Mouse (Mus musculus): ENCODE measurements around the gene B230118H07Rik. TPM values are rescaled to one million over a fixed set of nuclear protein-coding genes. Genes with fewer than 3 reads are reported as not detected.
A peak's percentile ranks its signal among the peaks of the same experiment; 100 is the strongest.

The B230118H07Rik gene
- 55.7 and 63.8 TPM in 2 replicates for polyA plus RNA-seq (2016; fragmentation: Nextera tagmentation; extraction: Ambion mirVana)

DNA sequence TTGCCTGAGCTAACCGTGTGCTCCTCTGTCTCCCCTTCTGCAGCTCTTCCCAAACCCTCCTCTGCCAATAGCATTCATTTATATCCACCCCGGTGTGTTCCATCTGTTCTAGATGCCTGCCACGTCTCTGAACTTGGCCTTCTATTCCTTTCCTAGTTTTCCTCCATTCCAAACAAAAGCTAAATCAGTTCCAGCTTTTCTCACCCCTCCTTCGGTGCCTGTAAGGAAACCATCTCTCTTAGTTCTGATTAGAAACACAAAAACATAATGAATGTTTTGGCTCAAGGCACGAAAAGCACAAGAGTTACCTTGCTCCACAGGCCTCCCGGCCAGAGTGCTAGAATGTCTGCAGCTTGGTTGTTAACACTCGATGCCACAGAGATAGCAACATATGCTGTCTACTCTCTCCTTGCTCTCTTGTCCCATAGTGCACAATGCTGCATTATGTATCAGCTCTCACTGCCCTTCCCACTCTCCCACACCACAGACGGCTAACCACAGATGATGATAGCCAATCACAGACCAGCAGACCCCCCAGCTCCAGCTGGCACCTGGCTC, at the start of gene B230118H07Rik, which contains the start of gene Rag1:
TSS of gene B230118H07Rik (minus strand) at position 419 of the 558 bp plus-strand sequence.
TSS of gene Rag1 (minus strand) at position 388 of the 558 bp plus-strand sequence.
- Histone ChIP-seq H3K4me1 (0 out of 2 replicates have a peak, but pooled peaks cover 3% of the 10 kb centered on the region), H3K4me2 (replicated peaks) (no peak within 1 kb of the TSS), H3K4me3 (no peak within 1 kb of the TSS), H3K36me3 (no peaks in the 10 kb centered on the region), H3K27me3 (replicated peaks) (no peaks in the 10 kb centered on the region), H3K9me3 (no peaks in the 10 kb centered on the region), H3K27ac (no peak within 1 kb of the TSS), H3K9ac (no peak within 1 kb of the TSS)
- 52% methylated on average over 8 of the region's 8 CpGs for WGBS
- ATAC-seq (ENCODE audit: low FRiP score, low read depth), result no peak

DNA sequence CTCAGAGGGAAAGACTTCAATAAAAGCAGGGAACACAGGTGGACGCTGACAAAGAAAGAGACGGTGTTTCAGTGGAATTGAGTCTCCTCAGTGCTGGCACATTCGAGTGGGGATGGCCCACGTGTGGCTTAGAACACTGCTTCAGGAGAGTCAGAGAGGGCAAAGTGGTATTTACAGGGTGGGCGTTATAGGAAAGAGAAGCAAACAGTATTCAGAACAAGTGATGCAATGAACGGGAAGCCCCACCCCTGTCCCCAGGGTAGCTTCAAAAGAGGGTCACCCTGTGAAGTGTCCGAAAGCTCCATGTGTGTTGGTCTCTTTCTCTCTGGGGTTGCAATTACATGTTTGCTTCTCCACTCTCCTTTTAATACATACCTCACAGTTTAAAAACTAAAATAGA, 46.3 kb upstream of the B230118H07Rik start:
- no peaks in the 10 kb centered on the region for H3K27me3 ChIP-seq (replicated peaks)
- H3K4me1 ChIP-seq, result no peaks in the 10 kb centered on the region
- H3K9me3 ChIP-seq, result no peaks in the 10 kb centered on the region
- ATAC-seq (ENCODE audit: low FRiP score, low read depth), result no peak
- no peak overlapping the region for H3K4me3 ChIP-seq
- no peak overlapping the region for H3K4me2 ChIP-seq (replicated peaks)
- no peak overlapping the region for H3K9ac ChIP-seq
- peaks cover 54% of the 10 kb centered on the region for H3K36me3 ChIP-seq
- WGBS, result 89% methylated on average over 7 of the region's 7 CpGs
- no peak overlapping the region for H3K27ac ChIP-seq

DNA sequence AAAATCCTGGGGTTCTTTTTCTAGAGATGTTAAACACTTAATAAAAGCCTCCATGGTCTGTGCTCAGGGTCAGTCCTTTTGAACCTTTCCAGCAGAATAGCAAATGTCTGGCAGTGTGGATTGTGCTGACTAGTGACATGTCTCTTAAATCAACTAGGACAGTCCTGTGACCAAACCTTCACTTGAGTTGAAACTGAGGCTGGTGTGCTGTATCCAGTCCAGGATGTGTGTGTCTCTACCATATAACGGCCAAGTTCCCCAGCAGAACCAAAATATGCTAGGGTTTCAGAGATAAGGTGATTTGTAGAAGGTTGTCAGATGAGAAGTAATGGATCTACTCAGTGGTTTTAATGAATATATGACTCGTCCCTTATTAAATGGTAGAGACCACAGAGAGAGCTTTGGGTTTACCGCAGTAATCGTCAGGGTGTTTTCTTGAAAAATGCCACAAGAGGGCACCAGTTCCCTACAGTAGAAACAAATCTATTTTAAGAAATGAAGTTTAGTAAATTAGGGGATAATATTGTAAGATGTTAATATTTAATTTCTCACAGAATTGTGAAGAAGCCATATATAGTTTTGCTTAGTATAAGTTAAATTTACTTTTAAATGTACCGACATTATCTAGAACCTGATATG, 44.4 kb upstream of the B230118H07Rik start:
- no peaks in the 10 kb centered on the region for H3K4me1 ChIP-seq
- no peaks in the 10 kb centered on the region for H3K27me3 ChIP-seq (replicated peaks)
- peaks cover 57% of the 10 kb centered on the region for H3K36me3 ChIP-seq
- H3K4me2 ChIP-seq (replicated peaks), result no peak overlapping the region
- ATAC-seq (ENCODE audit: low FRiP score, low read depth), result 0 out of 2 replicates have a peak, but pooled peaks have one; percentile 48
- H3K9me3 ChIP-seq, result no peaks in the 10 kb centered on the region
- H3K9ac ChIP-seq, result no peak overlapping the region
- no peak overlapping the region for H3K4me3 ChIP-seq
- no peak overlapping the region for H3K27ac ChIP-seq
- 67% methylated on average over 5 of the region's 5 CpGs for WGBS

DNA sequence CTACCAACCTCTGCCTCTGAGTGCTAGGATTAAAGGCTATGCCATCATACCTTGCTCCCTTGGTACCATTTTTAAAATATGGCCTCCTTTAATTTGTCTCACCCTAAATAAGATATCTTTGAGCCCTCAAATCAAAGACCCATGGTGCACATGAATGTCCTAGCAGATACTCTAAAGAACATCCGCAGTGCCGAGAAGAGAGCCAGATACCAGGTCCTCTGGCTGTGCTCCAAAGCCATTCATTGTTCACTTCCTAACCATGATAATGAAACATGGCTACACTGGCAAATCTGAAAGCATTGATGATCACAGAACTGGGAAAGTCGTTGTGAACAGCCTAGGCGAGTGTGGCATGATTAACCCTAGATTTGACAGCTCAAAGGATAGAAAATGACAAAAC, 43.7 kb upstream of the B230118H07Rik start:
- H3K4me1 ChIP-seq, result no peaks in the 10 kb centered on the region
- H3K27me3 ChIP-seq (replicated peaks), result no peaks in the 10 kb centered on the region
- no peak overlapping the region for H3K27ac ChIP-seq
- no peak overlapping the region for H3K9ac ChIP-seq
- no peaks in the 10 kb centered on the region for H3K9me3 ChIP-seq
- peaks cover 50% of the 10 kb centered on the region for H3K36me3 ChIP-seq
- no peak overlapping the region for H3K4me3 ChIP-seq
- ATAC-seq (ENCODE audit: low FRiP score, low read depth), result no peak
- WGBS, result 81% methylated on average over 4 of the region's 4 CpGs
- no peak overlapping the region for H3K4me2 ChIP-seq (replicated peaks)

DNA sequence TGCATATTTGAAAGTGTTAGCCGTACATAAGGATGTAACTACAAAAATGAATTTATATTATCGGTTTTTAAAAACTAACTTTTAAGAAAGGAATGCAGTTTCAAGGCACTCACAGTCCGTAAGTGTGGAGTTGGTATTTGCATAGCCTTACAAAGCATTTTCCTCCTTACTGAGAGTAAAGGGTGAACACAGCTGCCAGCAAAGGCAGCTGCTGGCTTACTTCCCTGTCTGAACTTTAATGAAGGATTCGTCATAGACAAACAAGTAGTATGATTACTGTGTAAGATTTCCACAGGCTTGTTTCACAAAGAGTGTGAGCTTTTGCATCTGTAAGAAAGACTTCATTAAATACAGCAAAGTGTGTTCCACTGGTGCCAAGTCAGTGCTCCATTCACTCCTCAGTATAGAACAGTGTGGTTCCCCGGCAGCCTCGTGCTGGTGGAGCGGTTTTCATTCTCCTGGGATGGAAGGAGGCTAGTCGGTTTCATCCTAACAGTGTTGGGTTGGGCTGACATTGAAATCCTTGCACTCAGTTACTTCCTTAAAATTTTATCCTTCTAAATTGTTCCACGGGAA, 41.0 kb upstream of the B230118H07Rik start:
- WGBS, result 93% methylated on average over 9 of the region's 9 CpGs
- Histone ChIP-seq H3K4me2 (replicated peaks) (no peak overlapping the region), H3K4me1 (no peaks in the 10 kb centered on the region), H3K36me3 (peaks cover 52% of the 10 kb centered on the region), H3K27ac (no peak overlapping the region), H3K9me3 (no peaks in the 10 kb centered on the region), H3K9ac (no peak overlapping the region), H3K4me3 (no peak overlapping the region), H3K27me3 (replicated peaks) (no peaks in the 10 kb centered on the region)
- no peak for ATAC-seq (ENCODE audit: low FRiP score, low read depth)

DNA sequence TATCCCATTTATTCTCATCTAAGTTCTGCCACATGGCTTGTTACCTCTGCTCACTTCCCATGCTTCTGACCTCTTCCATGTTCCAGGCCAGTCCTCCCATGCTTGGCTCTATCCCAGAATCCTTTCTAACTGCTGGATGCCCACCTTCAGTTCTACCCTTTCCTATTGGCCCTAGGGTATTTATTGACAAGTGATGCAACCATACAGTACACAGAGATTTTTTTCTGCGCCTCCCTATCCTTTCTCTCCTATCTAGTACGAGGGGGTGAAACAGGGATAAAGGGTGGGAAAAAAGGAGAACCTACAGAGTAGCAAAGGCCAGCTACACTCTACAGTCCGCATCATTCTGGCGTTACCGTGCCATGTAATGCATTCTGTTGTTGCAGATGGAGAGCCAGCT, 38.7 kb upstream of the B230118H07Rik start:
- 84% methylated on average over 5 of the region's 5 CpGs for WGBS
- no peak for ATAC-seq (ENCODE audit: low FRiP score, low read depth)
- Histone ChIP-seq H3K4me1 (no peaks in the 10 kb centered on the region), H3K4me3 (no peak overlapping the region), H3K9me3 (no peaks in the 10 kb centered on the region), H3K27me3 (replicated peaks) (no peaks in the 10 kb centered on the region), H3K27ac (no peak overlapping the region), H3K36me3 (peaks cover 53% of the 10 kb centered on the region), H3K9ac (no peak overlapping the region), H3K4me2 (replicated peaks) (no peak overlapping the region)

DNA sequence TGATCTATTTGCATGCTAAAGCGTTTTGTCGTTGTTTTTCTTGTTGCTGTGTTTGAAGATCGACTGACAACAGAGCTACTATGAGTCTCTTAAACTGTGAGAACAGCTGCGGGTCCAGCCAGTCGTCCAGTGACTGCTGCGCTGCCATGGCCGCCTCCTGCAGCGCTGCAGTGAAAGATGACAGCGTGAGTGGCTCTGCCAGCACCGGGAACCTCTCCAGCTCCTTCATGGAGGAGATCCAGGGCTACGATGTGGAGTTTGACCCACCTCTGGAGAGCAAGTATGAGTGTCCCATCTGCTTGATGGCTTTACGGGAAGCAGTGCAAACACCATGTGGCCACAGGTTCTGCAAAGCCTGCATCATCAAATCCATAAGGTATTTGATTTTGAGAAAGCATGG, 35.1 kb upstream of the B230118H07Rik start:
- Histone ChIP-seq H3K27ac (no peak overlapping the region), H3K27me3 (replicated peaks) (no peaks in the 10 kb centered on the region), H3K4me3 (no peak overlapping the region), H3K9me3 (no peaks in the 10 kb centered on the region), H3K4me1 (peaks cover 5% of the 10 kb centered on the region), H3K4me2 (replicated peaks) (no peak overlapping the region), H3K36me3 (peaks cover 32% of the 10 kb centered on the region), H3K9ac (no peak overlapping the region)
- ATAC-seq (ENCODE audit: low FRiP score, low read depth), result no peak
- WGBS, result 92% methylated on average over 12 of the region's 12 CpGs

DNA sequence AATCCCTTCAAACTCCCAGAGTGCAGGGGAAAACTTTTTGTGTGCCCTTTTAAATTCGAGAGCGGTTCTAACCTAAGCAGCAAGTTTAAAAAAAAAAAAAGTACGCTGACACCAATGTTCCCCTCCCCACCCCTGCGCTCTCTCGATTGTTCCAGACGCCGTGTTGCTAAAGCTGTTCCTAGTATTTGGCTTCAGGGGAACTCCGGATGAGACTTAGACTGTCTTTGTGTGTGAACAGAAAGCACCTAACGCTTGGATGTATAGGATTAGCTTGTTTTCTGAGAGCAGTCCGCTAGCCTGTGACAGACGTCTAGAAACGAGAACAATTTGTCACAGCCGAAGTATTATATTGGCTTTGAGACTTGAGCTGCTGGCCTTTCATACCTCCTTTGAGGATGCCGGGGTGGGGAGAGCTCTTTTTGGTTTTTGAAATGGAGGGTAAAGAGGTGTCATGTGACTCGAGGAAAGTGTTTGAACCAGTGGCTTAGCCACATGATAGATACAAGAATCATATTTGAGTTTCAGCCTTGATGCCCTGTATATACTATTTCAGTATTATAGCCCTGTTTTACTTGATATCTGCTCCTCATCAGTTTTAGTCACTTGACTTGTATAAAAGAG, 29.9 kb upstream of the B230118H07Rik start:
- peak overlapping the region; percentile 76 for H3K4me2 ChIP-seq (replicated peaks)
- H3K27me3 ChIP-seq (replicated peaks), result no peaks in the 10 kb centered on the region
- peak overlapping the region; percentile 95 for H3K9ac ChIP-seq
- peaks cover under 1% of the 10 kb centered on the region; the same call in 1 of the 2 replicates for H3K36me3 ChIP-seq
- H3K27ac ChIP-seq, result no peak overlapping the region
- no peak for ATAC-seq (ENCODE audit: low FRiP score, low read depth)
- H3K9me3 ChIP-seq, result no peaks in the 10 kb centered on the region
- H3K4me3 ChIP-seq, result peak overlapping the region; percentile 95
- WGBS, result 4% methylated on average over 15 of the region's 15 CpGs
- H3K4me1 ChIP-seq, result peaks cover 11% of the 10 kb centered on the region

DNA sequence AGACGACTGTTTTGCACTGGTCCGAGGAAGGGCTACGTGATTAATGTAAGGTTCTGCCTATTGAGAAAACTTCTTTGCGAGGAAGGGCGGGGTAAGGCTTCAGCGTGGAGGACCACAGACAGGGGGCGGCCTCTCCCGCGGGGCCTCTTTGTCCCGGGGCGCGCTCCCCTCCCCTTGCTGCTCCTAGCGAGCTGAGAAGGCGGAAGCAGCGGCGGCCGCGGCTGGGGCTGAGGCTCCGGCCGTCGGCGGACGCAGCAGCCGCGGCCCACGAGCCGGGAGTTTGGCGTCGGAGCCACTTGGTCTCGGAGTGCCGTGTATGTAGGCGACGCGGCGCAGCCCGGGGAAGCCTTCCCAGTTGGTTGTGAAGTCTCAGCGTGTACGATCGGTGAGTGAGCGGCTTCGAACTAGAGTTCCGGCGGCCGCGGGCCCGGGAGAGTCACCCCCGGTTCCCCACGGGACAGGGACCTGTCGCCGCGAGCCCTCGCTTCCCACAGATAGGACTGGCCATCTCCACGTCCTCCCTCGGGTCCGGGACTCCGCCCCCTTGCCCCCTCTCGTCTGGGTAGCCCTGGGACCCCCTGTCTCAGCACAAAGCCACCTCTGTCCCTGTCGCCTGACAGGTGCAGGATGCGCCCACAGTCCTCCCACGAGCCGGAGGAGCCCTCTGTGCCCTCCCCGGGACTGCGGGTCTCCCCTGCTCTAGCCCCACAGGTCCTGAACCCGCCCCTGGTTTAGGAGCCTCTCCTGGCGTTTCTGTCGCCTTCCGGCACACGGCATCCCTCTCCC, 29.1 kb upstream of the B230118H07Rik start, which contains the start of gene Traf6:
TSS of gene Traf6 (plus strand) at position 194 of the 786 bp plus-strand sequence.
- under 1% methylated on average over 68 of the region's 68 CpGs for WGBS
- Histone ChIP-seq H3K9ac (peak within 1 kb of the TSS; percentile 95), H3K27ac (0 out of 2 replicates have a peak within 1 kb of the TSS, but pooled peaks have one; percentile 20), H3K36me3 (no peaks in the 10 kb centered on the region), H3K4me1 (peaks cover 11% of the 10 kb centered on the region), H3K4me2 (replicated peaks) (peak within 1 kb of the TSS; percentile 76), H3K27me3 (replicated peaks) (no peaks in the 10 kb centered on the region), H3K9me3 (no peaks in the 10 kb centered on the region), H3K4me3 (peak within 1 kb of the TSS; percentile 95)
- ATAC-seq (ENCODE audit: low FRiP score, low read depth), result peak; percentile 96

DNA sequence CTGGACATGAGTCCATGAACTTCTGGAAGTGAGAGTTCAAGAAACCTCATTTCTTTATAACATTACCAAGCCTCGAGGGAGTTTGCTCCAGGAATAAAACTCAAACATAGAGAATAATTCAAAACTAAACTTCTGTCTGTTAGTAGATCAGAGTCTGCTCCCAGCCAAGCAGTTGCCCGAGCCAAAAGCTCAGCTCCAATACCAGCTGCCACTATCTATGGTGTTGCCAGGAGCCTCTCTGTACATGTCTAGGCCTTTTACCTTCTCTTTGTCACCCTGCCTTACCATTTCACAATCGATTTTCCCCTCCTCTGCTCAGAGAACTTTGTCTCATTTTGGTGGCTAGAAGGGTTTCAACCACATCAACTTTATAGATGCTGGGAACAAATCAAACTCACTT, 24.2 kb upstream of the B230118H07Rik start:
- H3K36me3 ChIP-seq, result no peaks in the 10 kb centered on the region
- ATAC-seq (ENCODE audit: low FRiP score, low read depth), result no peak
- no peak overlapping the region for H3K27ac ChIP-seq
- no peaks in the 10 kb centered on the region for H3K4me1 ChIP-seq
- no peaks in the 10 kb centered on the region for H3K9me3 ChIP-seq
- no peak overlapping the region for H3K4me3 ChIP-seq
- no peak overlapping the region for H3K4me2 ChIP-seq (replicated peaks)
- H3K27me3 ChIP-seq (replicated peaks), result no peaks in the 10 kb centered on the region
- no peak overlapping the region for H3K9ac ChIP-seq
- WGBS, result 83% methylated on average over 3 of the region's 3 CpGs

DNA sequence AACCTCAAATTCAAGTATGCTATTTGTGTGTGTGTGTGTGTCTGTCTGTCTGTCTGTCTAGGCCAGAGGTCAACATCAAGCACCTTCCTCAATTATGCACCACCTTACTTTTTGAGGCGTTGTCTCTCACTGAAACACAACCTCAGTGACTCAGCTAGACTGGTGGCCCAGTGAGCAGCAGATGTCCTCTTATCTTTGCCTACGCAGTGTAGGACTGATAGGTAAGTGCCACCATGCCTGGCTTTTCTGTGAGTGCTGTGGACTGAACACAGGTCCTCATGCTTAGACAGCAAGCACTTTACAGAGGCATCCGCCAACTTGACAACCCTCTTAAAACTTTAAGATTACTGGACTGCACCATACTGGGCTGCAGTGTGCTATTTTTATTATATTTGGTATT, 19.4 kb upstream of the B230118H07Rik start:
- WGBS, result 93% methylated on average over 3 of the region's 3 CpGs
- Histone ChIP-seq H3K4me3 (no peak overlapping the region), H3K36me3 (no peaks in the 10 kb centered on the region)

More for the DNA sequence above, 19.4 kb upstream of the B230118H07Rik start:
- no peaks in the 10 kb centered on the region for H3K4me1 ChIP-seq
- no peaks in the 10 kb centered on the region for H3K9me3 ChIP-seq
- no peak overlapping the region for H3K27ac ChIP-seq
- H3K4me2 ChIP-seq (replicated peaks), result no peak overlapping the region
- no peak overlapping the region for H3K9ac ChIP-seq
- ATAC-seq (ENCODE audit: low FRiP score, low read depth), result no peak
- H3K27me3 ChIP-seq (replicated peaks), result no peaks in the 10 kb centered on the region
